Mouse (Mus musculus) bone marrow, adult 2 months (tissue): ENCODE results near the gene Map3k6.

Source experiments
- CTCF ChIP-seq: fragments of 200-500 bp; IDR thresholded peaks from 2 replicates; pipeline ENCODE4 v1.5.1; 2011; ENCODE audit warnings: low read length, control low read depth; ENCODE audit not compliant: control insufficient read depth, insufficient read depth
- POLR2A ChIP-seq: fragments of 200-500 bp; IDR thresholded peaks from 2 replicates; pipeline ENCODE4 v1.6.1; 2011; ENCODE audit warnings: low read depth, mild to moderate bottlenecking, control low read depth, low read length, borderline replicate concordance; ENCODE audit not compliant: control insufficient read depth

DNA sequence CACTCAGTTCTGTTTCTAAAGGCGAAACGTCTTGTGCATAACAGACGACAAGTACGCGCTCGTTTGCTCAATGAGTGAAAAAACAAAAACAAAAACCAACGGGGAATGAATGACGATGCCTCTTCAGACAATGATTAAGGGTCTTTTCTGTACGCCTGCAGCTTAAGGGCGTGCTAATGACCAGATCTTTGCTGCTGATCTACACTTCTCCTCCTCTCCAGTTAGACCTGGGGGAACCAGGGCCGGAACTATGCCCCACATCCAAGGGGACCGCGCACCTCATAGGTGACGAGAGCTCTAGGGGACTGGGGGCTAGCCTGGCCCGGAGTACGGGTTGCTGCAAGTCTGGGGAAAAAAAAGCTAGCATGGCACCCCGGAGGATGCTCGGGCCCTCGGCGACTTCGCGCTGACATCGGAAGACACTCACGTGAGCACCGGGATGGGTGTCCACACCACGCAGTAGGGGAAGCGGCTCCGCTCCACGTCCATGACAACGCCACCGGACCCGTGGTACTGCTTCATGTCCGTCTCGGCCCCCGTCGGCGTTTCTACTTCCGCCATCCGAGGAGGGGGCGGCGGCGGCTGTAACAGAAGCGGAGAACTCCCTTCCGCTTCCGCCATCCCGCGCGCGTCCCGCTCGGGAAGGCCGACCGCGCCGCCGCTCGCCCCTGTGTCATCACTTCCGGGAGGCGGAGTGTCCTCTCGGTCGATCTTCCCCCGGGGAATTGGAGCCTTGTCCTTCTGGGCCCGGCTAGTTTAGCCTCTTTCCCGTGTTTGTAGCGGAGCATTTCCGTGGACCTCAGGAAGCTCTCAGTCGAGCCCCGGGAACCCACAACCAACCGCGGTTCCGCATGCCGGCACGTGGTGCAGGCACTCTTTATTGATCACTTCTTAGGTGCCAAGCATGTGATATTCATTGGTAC is 36.7 kb downstream of the Map3k6 start, which contains the start of gene Tmem222:
- TF ChIP-seq POLR2A (peak; percentile 76; the same call in 1 of the 2 replicates), CTCF (no peak)
